Mouse (Mus musculus) heart, embryonic 16.5 days (tissue): Measurements from ENCODE around the gene Vgll4. TPM values are rescaled to one million over a fixed set of nuclear protein-coding genes. Genes with fewer than 3 reads are reported as not detected.

Source experiments
- ATAC-seq: fragments of 200-750 bp; cut with Nextera tagmentation; replicated peaks from 2 replicates; pipeline ENCODE4 v1.8.0; 2017; ENCODE audit warnings: moderate number of reproducible peaks; ENCODE audit not compliant: insufficient read depth, low FRiP score; ENCODE audit errors: extremely low read depth
- H3K27ac ChIP-seq: fragments of 300-500 bp; sonication (generic); 2 replicates; pipeline ENCODE4 v1.5.1; 2014; ENCODE audit warnings: mild to moderate bottlenecking, low read length, control low read depth, moderate library complexity
- H3K27me3 ChIP-seq: fragments of 300-500 bp; sonication (generic); 2 replicates; pipeline ENCODE4 v1.6.1; 2014; ENCODE audit warnings: low read length, mixed read lengths; ENCODE audit not compliant: control insufficient read depth, insufficient read depth
- H3K36me3 ChIP-seq: fragments of 300-500 bp; sonication (generic); 2 replicates; pipeline ENCODE4 v1.6.1; 2014; ENCODE audit not compliant: control insufficient read depth, insufficient read depth
- H3K4me1 ChIP-seq: fragments of 300-500 bp; sonication (generic); 2 replicates; pipeline ENCODE4 v1.6.1; 2014; ENCODE audit warnings: low read length, mixed read lengths; ENCODE audit not compliant: control insufficient read depth, insufficient read depth
- H3K4me2 ChIP-seq: fragments of 300-500 bp; sonication (generic); 2 replicates; pipeline ENCODE4 v1.6.1; 2014; ENCODE audit warnings: low read depth, mild to moderate bottlenecking, control low read depth, low read length
- H3K4me3 ChIP-seq: fragments of 300-500 bp; sonication (generic); 2 replicates; pipeline ENCODE4 v1.5.1; 2014; ENCODE audit warnings: mild to moderate bottlenecking, control low read depth, low read length
- H3K9ac ChIP-seq: fragments of 300-500 bp; sonication (generic); 2 replicates; pipeline ENCODE4 v1.6.1; 2014; ENCODE audit warnings: low read length, control low read depth
- H3K9me3 ChIP-seq: fragments of 300-500 bp; sonication (generic); replicated peaks from 2 replicates; pipeline ENCODE4 v1.6.1; 2016; ENCODE audit warnings: low read length; ENCODE audit not compliant: control insufficient read depth
- WGBS: fragments of 180-500 bp; shearing (Covaris S2); extraction: QIAGEN DNeasy Blood & Tissue Kit; methylation state at CpG from one replicate; pipeline ENCODE4 v1.1.7; 2014; 5-methylcytosine and 5-hydroxymethylcytosine counted together
- polyA plus RNA-seq: library from polyadenylated mRNA; unstranded; fragments of >200 nt; fragmentation: Nextera tagmentation; extraction: Ambion mirVana; gene quantifications from 2 replicates; pipeline ENCODE4 v1.2.1, GENCODE M21; 2015

The Vgll4 gene
- polyA plus RNA-seq, 1 experiment from 2014 or later: 65.3 TPM

DNA sequence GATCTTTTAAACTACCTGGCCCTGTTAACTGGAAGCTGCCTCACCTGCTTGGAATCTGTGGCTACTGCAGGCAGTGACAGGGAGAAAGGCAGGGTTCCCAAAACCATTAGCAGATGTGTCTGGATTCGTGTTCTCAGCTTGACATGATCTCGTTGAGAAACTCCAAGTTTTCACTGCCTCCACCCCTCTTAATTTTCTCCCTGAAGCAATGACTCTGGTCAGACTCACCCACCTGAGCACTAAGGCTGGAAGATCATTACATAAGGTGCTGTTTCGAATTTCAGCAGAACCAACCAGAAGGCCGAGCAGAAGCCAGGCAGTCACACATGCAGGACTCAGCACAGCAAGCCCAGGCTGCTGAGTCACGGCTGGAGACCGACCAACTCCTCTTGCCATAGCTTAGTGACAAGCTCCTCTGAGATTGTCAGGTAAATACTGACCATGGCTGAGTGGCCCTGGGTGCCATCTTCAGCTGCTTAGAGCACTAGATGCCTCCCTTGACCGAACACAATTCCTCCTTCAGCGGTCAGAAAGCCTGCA is 35.6 kb upstream of the Vgll4 start:
- Histone ChIP-seq H3K4me2 (no peak overlapping the region), H3K27ac (no peak overlapping the region), H3K27me3 (no peaks in the 10 kb centered on the region), H3K9me3 (no peaks in the 10 kb centered on the region), H3K4me1 (peaks cover 9% of the 10 kb centered on the region; the same call in 1 of the 2 replicates), H3K4me3 (no peak overlapping the region), H3K36me3 (peaks cover 11% of the 10 kb centered on the region; the same call in 1 of the 2 replicates), H3K9ac (no peak overlapping the region)
- 78% methylated on average over 8 of the region's 8 CpGs for WGBS
- ATAC-seq: no peak

DNA sequence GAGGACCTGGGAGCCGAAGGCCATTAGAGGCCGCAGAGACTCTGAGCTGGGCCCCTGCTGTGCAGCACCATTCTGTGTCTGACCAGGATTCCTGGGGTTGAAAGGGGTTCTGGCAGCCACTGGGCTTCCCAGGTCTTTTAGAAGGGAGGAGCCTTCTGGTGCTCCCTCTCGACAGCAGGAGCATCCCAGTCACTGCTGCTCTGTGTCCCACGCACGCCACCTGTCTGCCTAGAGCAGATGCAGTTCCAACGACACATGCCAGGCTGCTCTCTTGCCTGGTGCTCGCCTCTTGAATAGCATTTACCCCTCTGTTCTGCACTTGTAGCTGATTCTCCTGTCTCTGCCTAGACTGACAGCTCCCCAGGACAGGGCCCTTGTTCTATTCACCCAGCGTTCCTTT is 34.8 kb upstream of the Vgll4 start:
- H3K4me3 ChIP-seq: no peak overlapping the region
- H3K9ac ChIP-seq: no peak overlapping the region
- no peak for ATAC-seq
- H3K4me2 ChIP-seq: no peak overlapping the region
- H3K9me3 ChIP-seq: no peaks in the 10 kb centered on the region
- peaks cover 9% of the 10 kb centered on the region; the same call in 1 of the 2 replicates for H3K4me1 ChIP-seq
- no peaks in the 10 kb centered on the region for H3K27me3 ChIP-seq
- WGBS: 84% methylated on average over 8 of the region's 8 CpGs
- H3K36me3 ChIP-seq: 0 out of 2 replicates have a peak, but pooled peaks cover 8% of the 10 kb centered on the region
- no peak overlapping the region for H3K27ac ChIP-seq

DNA sequence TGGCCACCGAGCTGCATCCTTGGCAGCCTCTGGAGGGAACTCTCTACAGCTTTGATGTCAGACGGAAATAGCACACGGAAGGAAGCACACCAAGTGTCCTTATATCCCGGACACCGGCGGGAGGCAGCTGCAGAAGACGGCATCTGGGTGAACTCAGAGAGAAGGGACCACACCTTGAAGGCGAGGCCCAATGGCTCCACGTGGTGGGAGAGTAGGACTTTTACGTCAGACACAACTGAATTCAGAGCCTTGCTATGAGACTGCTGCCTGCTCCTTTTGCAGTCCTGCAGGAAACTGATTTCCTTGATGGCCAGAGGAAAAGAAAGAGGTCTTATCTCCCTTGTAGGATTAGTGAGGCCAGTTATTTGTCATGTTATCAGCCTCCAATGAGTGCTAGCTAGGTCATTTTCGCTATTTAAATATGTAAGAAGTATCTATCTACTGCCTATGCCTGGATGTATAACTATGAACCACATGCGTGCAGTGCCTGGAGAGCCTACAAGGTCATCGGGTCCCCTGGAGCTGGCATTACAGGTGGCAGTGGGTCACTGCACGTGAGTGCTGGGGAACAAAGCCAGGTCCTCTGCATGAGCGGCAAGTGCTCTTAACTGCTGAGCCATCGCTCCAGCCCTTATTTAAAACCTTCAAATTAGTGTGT is 28.7 kb upstream of the Vgll4 start:
- WGBS: 56% methylated on average over 16 of the region's 16 CpGs
- no peak overlapping the region for H3K4me3 ChIP-seq
- H3K4me2 ChIP-seq: no peak overlapping the region
- H3K4me1 ChIP-seq: no peaks in the 10 kb centered on the region
- no peaks in the 10 kb centered on the region for H3K27me3 ChIP-seq
- no peaks in the 10 kb centered on the region for H3K9me3 ChIP-seq
- ATAC-seq: no peak
- 0 out of 2 replicates have a peak, but pooled peaks cover 3% of the 10 kb centered on the region for H3K36me3 ChIP-seq
- no peak overlapping the region for H3K27ac ChIP-seq
- H3K9ac ChIP-seq: no peak overlapping the region

DNA sequence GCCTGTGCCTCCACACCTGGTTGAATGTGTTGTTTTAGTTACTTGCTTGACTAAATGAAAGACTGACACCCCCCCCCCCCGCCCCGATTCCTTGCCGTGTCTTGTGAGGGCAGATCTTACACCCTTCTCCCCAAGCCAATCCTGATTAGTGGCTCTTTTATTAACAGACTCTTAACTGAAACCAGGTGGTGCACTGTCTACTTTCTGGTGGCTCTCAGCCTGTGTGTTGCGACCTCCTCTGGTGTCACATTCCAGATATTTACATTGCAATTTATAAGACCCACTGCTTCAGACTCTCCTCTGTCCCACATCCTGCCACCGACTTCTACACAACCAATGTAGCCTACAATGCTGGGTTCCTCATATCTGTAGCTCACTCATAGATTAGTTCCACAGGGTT is 27.7 kb upstream of the Vgll4 start:
- H3K27me3 ChIP-seq: no peaks in the 10 kb centered on the region
- no peak for ATAC-seq
- no peak overlapping the region for H3K4me3 ChIP-seq
- no peak overlapping the region for H3K27ac ChIP-seq
- no peaks in the 10 kb centered on the region for H3K4me1 ChIP-seq
- H3K9ac ChIP-seq: no peak overlapping the region
- H3K4me2 ChIP-seq: no peak overlapping the region
- H3K36me3 ChIP-seq: no peaks in the 10 kb centered on the region
- WGBS: 70% methylated on average over 5 of the region's 5 CpGs
- no peaks in the 10 kb centered on the region for H3K9me3 ChIP-seq

DNA sequence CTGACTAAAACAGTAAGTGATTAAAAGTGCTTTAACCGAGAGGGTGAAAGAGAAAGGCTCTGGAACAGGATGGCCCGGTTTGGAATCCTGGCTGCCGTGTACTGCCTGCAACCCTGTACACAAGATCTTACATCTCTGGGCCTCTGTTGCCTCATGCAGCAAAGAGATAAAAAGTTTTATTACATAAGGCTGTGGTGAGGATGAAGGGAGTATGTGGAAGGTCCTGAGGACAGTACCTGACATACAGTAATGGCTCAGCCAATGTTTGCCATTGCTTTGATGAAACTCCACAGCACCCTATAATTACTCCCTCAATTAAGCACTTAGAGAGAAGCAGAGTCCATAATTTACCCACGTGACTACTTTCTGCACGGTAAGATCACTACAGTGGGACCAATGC is 27.1 kb upstream of the Vgll4 start:
- no peak for ATAC-seq
- Histone ChIP-seq H3K36me3 (no peaks in the 10 kb centered on the region), H3K4me1 (no peaks in the 10 kb centered on the region), H3K9me3 (no peaks in the 10 kb centered on the region), H3K27ac (no peak overlapping the region), H3K4me2 (no peak overlapping the region), H3K4me3 (no peak overlapping the region), H3K9ac (no peak overlapping the region), H3K27me3 (no peaks in the 10 kb centered on the region)
- WGBS: 83% methylated on average over 5 of the region's 5 CpGs

DNA sequence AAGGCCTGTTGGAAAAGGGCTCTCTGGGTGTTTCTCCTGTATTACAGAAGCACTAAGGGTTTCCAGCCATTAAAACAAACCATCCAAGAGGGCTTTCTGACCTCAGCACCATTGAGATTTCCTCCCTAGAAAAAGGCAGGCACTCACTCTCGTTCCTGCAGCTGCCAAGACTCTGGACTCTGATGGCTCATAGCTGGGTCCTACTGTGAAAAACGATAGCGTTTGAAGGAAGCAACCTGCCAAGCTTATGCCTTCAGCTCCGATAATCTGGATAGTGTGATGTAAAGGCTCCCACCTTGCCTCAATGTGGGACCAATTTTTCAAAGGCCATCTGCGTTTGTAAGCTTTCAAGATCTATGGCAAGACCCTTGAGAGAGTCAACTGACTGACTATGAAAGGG is 24.3 kb upstream of the Vgll4 start:
- H3K4me2 ChIP-seq: no peak overlapping the region
- no peaks in the 10 kb centered on the region for H3K9me3 ChIP-seq
- no peak for ATAC-seq
- H3K9ac ChIP-seq: no peak overlapping the region
- H3K4me3 ChIP-seq: no peak overlapping the region
- no peak overlapping the region for H3K27ac ChIP-seq
- no peaks in the 10 kb centered on the region for H3K4me1 ChIP-seq
- H3K36me3 ChIP-seq: no peaks in the 10 kb centered on the region
- 80% methylated on average over 5 of the region's 5 CpGs for WGBS
- H3K27me3 ChIP-seq: no peaks in the 10 kb centered on the region

DNA sequence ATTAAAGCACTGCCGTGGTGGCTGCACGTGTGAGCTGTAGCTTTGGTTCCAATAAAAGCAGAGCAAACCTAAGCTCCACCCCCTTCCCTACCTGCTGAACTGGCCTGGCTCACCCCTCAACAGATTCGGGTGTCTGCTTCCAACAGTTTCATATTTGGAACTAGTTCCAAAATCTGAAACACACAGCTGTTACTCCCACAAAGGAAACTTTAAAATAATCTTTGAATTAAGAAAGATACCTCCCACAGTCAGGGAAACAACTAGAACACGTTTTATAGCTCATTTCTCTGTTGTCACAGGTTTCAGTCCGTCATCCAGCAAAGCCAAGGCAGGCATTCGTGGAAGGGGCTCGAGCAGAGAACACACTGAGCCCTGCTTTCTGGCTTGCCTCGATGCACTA is 23.9 kb upstream of the Vgll4 start:
- Histone ChIP-seq H3K36me3 (no peaks in the 10 kb centered on the region), H3K4me1 (no peaks in the 10 kb centered on the region), H3K4me3 (no peak overlapping the region), H3K9me3 (no peaks in the 10 kb centered on the region), H3K27ac (no peak overlapping the region), H3K4me2 (no peak overlapping the region), H3K9ac (no peak overlapping the region), H3K27me3 (no peaks in the 10 kb centered on the region)
- no peak for ATAC-seq
- WGBS: 71% methylated on average over 8 of the region's 8 CpGs

DNA sequence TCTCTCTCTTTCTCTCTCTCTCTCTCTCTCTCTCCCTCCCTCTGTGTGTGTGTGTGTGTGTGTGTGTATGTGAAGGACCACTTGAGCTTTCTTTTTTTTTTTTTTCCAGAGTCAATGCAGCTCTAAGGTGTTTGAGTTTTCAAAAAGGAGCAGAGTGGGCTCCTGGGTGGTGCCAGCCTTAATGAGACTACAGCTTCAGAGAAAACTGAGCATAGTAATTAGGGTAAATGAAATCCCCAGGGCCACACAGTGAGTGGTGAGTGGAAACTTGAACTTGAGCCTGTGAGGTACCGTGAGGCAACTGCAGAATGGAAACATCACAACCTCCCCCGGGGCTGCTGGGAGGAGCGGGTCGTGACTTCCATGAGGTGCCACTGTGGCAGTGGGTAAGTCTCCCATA is 22.1 kb upstream of the Vgll4 start:
- Histone ChIP-seq H3K4me3 (no peak overlapping the region), H3K36me3 (no peaks in the 10 kb centered on the region), H3K4me1 (no peaks in the 10 kb centered on the region), H3K4me2 (no peak overlapping the region), H3K27ac (no peak overlapping the region), H3K9ac (no peak overlapping the region), H3K9me3 (no peaks in the 10 kb centered on the region), H3K27me3 (no peaks in the 10 kb centered on the region)
- 83% methylated on average over 4 of the region's 4 CpGs for WGBS
- ATAC-seq: no peak

DNA sequence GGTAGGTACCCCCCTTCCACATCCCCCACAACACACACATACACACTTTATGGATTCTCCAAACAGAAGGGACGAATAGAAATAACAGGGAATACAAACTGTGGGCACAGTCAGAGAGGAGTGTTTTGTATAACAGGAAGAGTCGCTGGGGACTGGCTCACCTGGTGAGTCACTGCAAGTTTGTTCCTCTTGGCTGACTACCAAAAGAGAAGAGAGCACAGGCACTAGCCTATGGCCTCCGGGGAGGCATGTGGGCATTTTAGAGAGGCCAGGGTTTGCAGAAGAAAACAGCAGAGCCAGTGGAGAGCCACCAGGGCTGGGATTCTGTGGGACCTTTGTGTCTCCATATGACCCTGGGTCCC is 18.8 kb upstream of the Vgll4 start:
- H3K36me3 ChIP-seq: no peaks in the 10 kb centered on the region
- H3K9me3 ChIP-seq: no peaks in the 10 kb centered on the region
- WGBS: 63% methylated on average over 3 of the region's 3 CpGs
- no peak overlapping the region for H3K4me3 ChIP-seq
- no peak overlapping the region for H3K9ac ChIP-seq
- H3K4me2 ChIP-seq: no peak overlapping the region
- H3K27ac ChIP-seq: no peak overlapping the region
- ATAC-seq: no peak
- H3K27me3 ChIP-seq: no peaks in the 10 kb centered on the region
- H3K4me1 ChIP-seq: no peaks in the 10 kb centered on the region
